Mouse (Mus musculus): ENCODE results near the gene Wapl. TPM values are rescaled to one million over a fixed set of nuclear protein-coding genes. Genes with fewer than 3 reads are reported as not detected.

Wapl gene
- polyA plus RNA-seq, 1 experiment, result 21.4 TPM

DNA sequence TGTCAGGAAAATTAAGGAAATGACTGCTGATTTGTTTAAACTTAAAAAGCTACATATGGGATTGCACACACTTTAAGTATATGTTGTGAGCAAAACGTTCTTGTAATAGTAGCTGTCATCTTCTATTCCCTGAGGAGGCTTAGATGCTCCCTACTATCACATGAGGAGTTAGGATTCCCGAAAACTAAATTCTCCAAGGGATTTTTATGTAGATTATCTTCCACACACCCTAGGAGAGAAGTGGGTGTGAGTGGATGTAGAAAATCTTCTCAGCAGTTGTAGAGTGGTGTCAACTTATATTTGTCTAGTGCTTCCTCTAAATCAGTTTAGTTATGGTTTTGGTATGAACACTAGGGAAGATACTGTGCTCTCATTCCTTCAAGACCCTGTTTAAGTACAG is 36.5 kb downstream of the Wapl start:
- H3K27ac ChIP-seq (ENCODE audit: insufficient read depth, low read length), result no peak overlapping the region
- TF ChIP-seq CTCF (IDR thresholded peaks at IDR 0.05; ENCODE audit: borderline replicate concordance, insufficient read depth, low read depth, low read length) (no peak), POLR2A (IDR thresholded peaks at IDR 0.05; ENCODE audit: borderline replicate concordance, insufficient read depth, low read length) (no peak)
- H3K27me3 ChIP-seq (ENCODE audit: control insufficient read depth, insufficient read depth, low read length), result no peaks in the 10 kb centered on the region
- no peak for DNase-seq
- H3K4me3 ChIP-seq (replicated peaks; ENCODE audit: insufficient read depth, low read depth, low read length), result no peak overlapping the region
- 81% methylated on average over 2 of the region's 2 CpGs for WGBS
- no peaks in the 10 kb centered on the region for H3K4me1 ChIP-seq (ENCODE audit: control insufficient read depth, insufficient read depth, low read length)

GRCm38 (mm10) chr14:34712027-34712426 is 38.3 kb downstream of the Wapl start:
- no peak for DNase-seq
- no peaks in the 10 kb centered on the region for H3K27me3 ChIP-seq (ENCODE audit: control insufficient read depth, insufficient read depth, low read length)
- H3K4me1 ChIP-seq (ENCODE audit: control insufficient read depth, insufficient read depth, low read length), result no peaks in the 10 kb centered on the region
- no peak for TF ChIP-seq CTCF (IDR thresholded peaks at IDR 0.05; ENCODE audit: borderline replicate concordance, insufficient read depth, low read depth, low read length)
- TF ChIP-seq POLR2A (IDR thresholded peaks at IDR 0.05; ENCODE audit: borderline replicate concordance, insufficient read depth, low read length), result no peak
- H3K27ac ChIP-seq (ENCODE audit: insufficient read depth, low read length), result no peak overlapping the region
- H3K4me3 ChIP-seq (replicated peaks; ENCODE audit: insufficient read depth, low read depth, low read length), result no peak overlapping the region
- 92% methylated on average over 3 of the region's 3 CpGs for WGBS

- Histone ChIP-seq H3K4me1 (ENCODE audit: control insufficient read depth, insufficient read depth, low read length) (no peaks in the 10 kb centered on the region), H3K27ac (ENCODE audit: insufficient read depth, low read length) (no peak overlapping the region), H3K27me3 (ENCODE audit: control insufficient read depth, insufficient read depth, low read length) (no peaks in the 10 kb centered on the region), H3K4me3 (replicated peaks; ENCODE audit: insufficient read depth, low read depth, low read length) (no peak overlapping the region)
- no peak for DNase-seq
- 67% methylated on average over 3 of the region's 3 CpGs for WGBS
- TF ChIP-seq POLR2A (IDR thresholded peaks at IDR 0.05; ENCODE audit: borderline replicate concordance, insufficient read depth, low read length) (no peak), CTCF (IDR thresholded peaks at IDR 0.05; ENCODE audit: borderline replicate concordance, insufficient read depth, low read depth, low read length) (no peak)
Measured at GRCm38 (mm10) chr14:34712857-34713256, 39.1 kb downstream of the Wapl start.

- 94% methylated on average over 3 of the region's 3 CpGs for WGBS
- H3K27me3 ChIP-seq (ENCODE audit: control insufficient read depth, insufficient read depth, low read length), result no peaks in the 10 kb centered on the region
- H3K4me3 ChIP-seq (replicated peaks; ENCODE audit: insufficient read depth, low read depth, low read length), result no peak overlapping the region
- no peak overlapping the region for H3K27ac ChIP-seq (ENCODE audit: insufficient read depth, low read length)
- H3K4me1 ChIP-seq (ENCODE audit: control insufficient read depth, insufficient read depth, low read length), result no peaks in the 10 kb centered on the region
- no peak for DNase-seq
- TF ChIP-seq POLR2A (IDR thresholded peaks at IDR 0.05; ENCODE audit: borderline replicate concordance, insufficient read depth, low read length) (no peak), CTCF (IDR thresholded peaks at IDR 0.05; ENCODE audit: borderline replicate concordance, insufficient read depth, low read depth, low read length) (no peak)
Measured at GRCm38 (mm10) chr14:34718150-34718549, 44.4 kb downstream of the Wapl start.

DNA sequence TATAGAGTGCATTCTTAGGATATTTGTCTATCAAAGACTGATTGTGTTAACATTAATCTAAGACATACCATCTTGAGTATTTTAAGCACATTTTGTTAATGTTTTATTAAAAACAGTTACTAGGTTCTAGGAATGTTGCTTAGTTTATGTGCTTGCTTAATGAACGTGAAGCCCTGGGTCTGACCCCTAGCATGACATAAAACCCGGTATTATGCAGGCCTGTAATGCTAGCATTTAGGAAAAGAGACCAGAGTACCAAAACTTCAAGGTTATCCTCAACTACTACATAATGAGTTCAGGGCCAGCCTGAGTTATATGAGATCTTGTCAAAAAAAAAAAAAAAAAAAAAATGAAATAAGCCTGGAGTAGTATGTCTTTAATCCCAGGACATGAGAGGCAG is 54.0 kb downstream of the Wapl start:
- 86% methylated on average over 2 of the region's 2 CpGs for WGBS
- no peak overlapping the region for H3K4me3 ChIP-seq (replicated peaks; ENCODE audit: insufficient read depth, low read depth, low read length)
- H3K27me3 ChIP-seq (ENCODE audit: control insufficient read depth, insufficient read depth, low read length), result no peaks in the 10 kb centered on the region
- no peaks in the 10 kb centered on the region for H3K4me1 ChIP-seq (ENCODE audit: control insufficient read depth, insufficient read depth, low read length)
- no peak for DNase-seq
- TF ChIP-seq CTCF (IDR thresholded peaks at IDR 0.05; ENCODE audit: borderline replicate concordance, insufficient read depth, low read depth, low read length), result no peak
- TF ChIP-seq POLR2A (IDR thresholded peaks at IDR 0.05; ENCODE audit: borderline replicate concordance, insufficient read depth, low read length), result no peak
- no peak overlapping the region for H3K27ac ChIP-seq (ENCODE audit: insufficient read depth, low read length)

- Histone ChIP-seq H3K4me1 (ENCODE audit: control insufficient read depth, insufficient read depth, low read length) (no peaks in the 10 kb centered on the region), H3K27ac (ENCODE audit: insufficient read depth, low read length) (no peak overlapping the region), H3K4me3 (replicated peaks; ENCODE audit: insufficient read depth, low read depth, low read length) (no peak overlapping the region), H3K27me3 (ENCODE audit: control insufficient read depth, insufficient read depth, low read length) (no peaks in the 10 kb centered on the region)
- 85% methylated on average over 5 of the region's 5 CpGs for WGBS
- TF ChIP-seq POLR2A (IDR thresholded peaks at IDR 0.05; ENCODE audit: borderline replicate concordance, insufficient read depth, low read length), result no peak
- no peak for TF ChIP-seq CTCF (IDR thresholded peaks at IDR 0.05; ENCODE audit: borderline replicate concordance, insufficient read depth, low read depth, low read length)
- no peak for DNase-seq
Measured at GRCm38 (mm10) chr14:34735405-34735804, 61.7 kb downstream of the Wapl start.

- Histone ChIP-seq H3K27me3 (ENCODE audit: control insufficient read depth, insufficient read depth, low read length) (no peaks in the 10 kb centered on the region), H3K4me1 (ENCODE audit: control insufficient read depth, insufficient read depth, low read length) (no peaks in the 10 kb centered on the region), H3K27ac (ENCODE audit: insufficient read depth, low read length) (no peak overlapping the region), H3K4me3 (replicated peaks; ENCODE audit: insufficient read depth, low read depth, low read length) (no peak overlapping the region)
- DNase-seq, result no peak
- TF ChIP-seq POLR2A (IDR thresholded peaks at IDR 0.05; ENCODE audit: borderline replicate concordance, insufficient read depth, low read length) (no peak), CTCF (IDR thresholded peaks at IDR 0.05; ENCODE audit: borderline replicate concordance, insufficient read depth, low read depth, low read length) (no peak)
- 91% methylated on average over 1 of the region's 1 CpGs for WGBS
Measured at GRCm38 (mm10) chr14:34745401-34745800, 71.7 kb downstream of the Wapl start.

DNA sequence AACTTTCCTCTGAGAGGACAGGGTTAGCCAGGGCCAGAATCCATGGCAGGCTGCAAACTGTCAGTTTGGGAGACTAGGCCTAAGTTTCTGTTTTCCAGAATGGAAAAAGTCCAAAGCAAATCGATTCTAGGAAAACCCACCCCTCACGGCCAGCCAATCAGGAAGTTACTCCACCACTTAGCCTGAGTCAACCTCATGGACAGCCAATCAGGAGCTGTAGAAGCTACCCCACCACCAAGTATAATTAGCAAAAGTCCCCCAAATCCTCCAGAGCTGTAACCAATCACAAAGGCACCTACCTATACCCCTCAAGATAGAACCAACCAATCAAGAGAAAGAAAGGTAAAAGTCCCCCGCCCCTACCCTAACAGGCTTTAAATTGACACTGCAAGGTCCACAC is 82.0 kb downstream of the Wapl start:
- H3K27me3 ChIP-seq (ENCODE audit: control insufficient read depth, insufficient read depth, low read length), result no peaks in the 10 kb centered on the region
- no peak for DNase-seq
- H3K4me1 ChIP-seq (ENCODE audit: control insufficient read depth, insufficient read depth, low read length), result no peaks in the 10 kb centered on the region
- WGBS, result 91% methylated on average over 3 of the region's 3 CpGs
- H3K27ac ChIP-seq (ENCODE audit: insufficient read depth, low read length), result no peak overlapping the region
- TF ChIP-seq POLR2A (IDR thresholded peaks at IDR 0.05; ENCODE audit: borderline replicate concordance, insufficient read depth, low read length) (no peak), CTCF (IDR thresholded peaks at IDR 0.05; ENCODE audit: borderline replicate concordance, insufficient read depth, low read depth, low read length) (no peak)
- no peak overlapping the region for H3K4me3 ChIP-seq (replicated peaks; ENCODE audit: insufficient read depth, low read depth, low read length)
